Mouse (Mus musculus): ENCODE results near the gene Dnm3. TPM values are rescaled to one million over a fixed set of nuclear protein-coding genes. Genes with fewer than 3 reads are reported as not detected.
A peak's percentile ranks its signal among the peaks of the same experiment; 100 is the strongest.

Gene Dnm3
- polyA plus RNA-seq, 1 experiment from 2014 or later: 13.9 TPM

GRCm38 (mm10) chr1:161977331-161977730 is 500.5 kb downstream of the Dnm3 start:
- Histone ChIP-seq H3K9me3 (ENCODE audit: control insufficient read depth, low read length) (no peaks in the 10 kb centered on the region), H3K27ac (replicated peaks; ENCODE audit: low read depth, low read length) (peak overlapping the region; percentile 60), H3K4me2 (ENCODE audit: low read depth, severe bottlenecking) (no peak overlapping the region), H3K4me3 (ENCODE audit: low read depth, low read length) (no peak overlapping the region), H3K9ac (ENCODE audit: low read length) (no peak overlapping the region), H3K4me1 (ENCODE audit: control insufficient read depth, insufficient read depth, low read length) (peaks cover 18% of the 10 kb centered on the region), H3K36me3 (ENCODE audit: control insufficient read depth, insufficient read depth, low read length) (no peaks in the 10 kb centered on the region), H3K27me3 (ENCODE audit: control insufficient read depth, insufficient read depth, low read length) (no peaks in the 10 kb centered on the region)
- 72% methylated on average over 4 of the region's 4 CpGs for WGBS
- DNase-seq (ENCODE audit: low spot score) (no peak), ATAC-seq (ENCODE audit: insufficient number of reproducible peaks, low FRiP score, low TSS enrichment, low read depth) (no peak)

DNA sequence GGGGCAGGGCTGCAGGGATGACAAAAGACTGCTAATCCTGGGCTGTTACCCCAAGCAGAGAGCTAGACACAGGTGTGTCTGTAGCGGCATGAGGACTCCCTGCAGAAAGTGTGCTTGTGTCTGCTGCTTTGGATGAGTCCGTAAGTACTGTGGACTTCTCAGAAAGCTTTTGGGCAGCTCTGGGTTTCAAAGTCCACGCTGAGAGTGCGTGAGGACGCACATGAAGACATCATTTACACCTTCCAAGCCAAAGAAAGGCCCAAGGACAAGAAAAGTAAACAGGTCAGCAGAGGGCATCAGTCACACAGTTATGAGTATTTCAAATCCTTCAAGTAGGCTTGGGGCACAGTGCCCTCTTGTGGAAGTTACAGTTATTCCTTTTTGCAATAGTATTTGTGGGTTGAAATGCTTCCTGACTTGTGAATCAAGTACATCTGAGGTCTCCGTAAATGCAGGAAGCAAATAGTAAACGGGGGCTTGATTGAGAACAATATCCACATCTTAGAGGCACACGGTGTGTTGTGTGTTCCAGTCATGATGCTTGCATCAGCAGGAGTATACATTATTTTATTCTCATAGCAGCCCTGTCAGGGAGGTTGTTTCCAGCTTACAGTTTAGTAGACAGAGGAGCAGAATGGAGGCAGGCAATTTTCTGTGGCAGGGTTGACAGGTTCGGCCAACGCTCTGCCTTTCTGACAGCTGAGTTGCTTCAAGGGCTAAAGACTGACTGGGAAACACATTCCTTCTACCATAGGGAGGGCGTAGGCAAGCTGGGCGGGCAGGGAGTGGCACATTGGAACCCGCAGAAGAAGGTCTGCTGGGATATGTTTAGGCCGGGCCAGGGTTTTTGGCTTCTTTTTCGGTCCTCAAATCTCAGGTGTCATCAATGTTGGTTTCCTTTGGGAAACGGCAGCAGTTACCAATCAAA is 501.3 kb downstream of the Dnm3 start:
- H3K4me2 ChIP-seq (ENCODE audit: low read depth, severe bottlenecking): no peak overlapping the region
- WGBS: 48% methylated on average over 16 of the region's 16 CpGs
- H3K36me3 ChIP-seq (ENCODE audit: control insufficient read depth, insufficient read depth, low read length): no peaks in the 10 kb centered on the region
- peaks cover 18% of the 10 kb centered on the region for H3K4me1 ChIP-seq (ENCODE audit: control insufficient read depth, insufficient read depth, low read length)
- H3K4me3 ChIP-seq (ENCODE audit: low read depth, low read length): no peak overlapping the region
- peak overlapping the region; percentile 60; the same call in 1 of the 2 replicates for H3K27ac ChIP-seq (replicated peaks; ENCODE audit: low read depth, low read length)
- H3K27me3 ChIP-seq (ENCODE audit: control insufficient read depth, insufficient read depth, low read length): no peaks in the 10 kb centered on the region
- ATAC-seq (ENCODE audit: insufficient number of reproducible peaks, low FRiP score, low TSS enrichment, low read depth): peak; percentile 45; the same call in 1 of the 2 replicates
- DNase-seq (ENCODE audit: low spot score): peak; percentile 88
- no peak overlapping the region for H3K9ac ChIP-seq (ENCODE audit: low read length)
- no peaks in the 10 kb centered on the region for H3K9me3 ChIP-seq (ENCODE audit: control insufficient read depth, low read length)

- no peak overlapping the region for H3K4me3 ChIP-seq (ENCODE audit: low read depth, low read length)
- H3K4me1 ChIP-seq (ENCODE audit: control insufficient read depth, insufficient read depth, low read length): peaks cover 8% of the 10 kb centered on the region
- H3K36me3 ChIP-seq (ENCODE audit: control insufficient read depth, insufficient read depth, low read length): no peaks in the 10 kb centered on the region
- H3K27me3 ChIP-seq (ENCODE audit: control insufficient read depth, insufficient read depth, low read length): no peaks in the 10 kb centered on the region
- no peak overlapping the region for H3K4me2 ChIP-seq (ENCODE audit: low read depth, severe bottlenecking)
- H3K9ac ChIP-seq (ENCODE audit: low read length): no peak overlapping the region
- no peak for ATAC-seq (ENCODE audit: insufficient number of reproducible peaks, low FRiP score, low TSS enrichment, low read depth)
- H3K27ac ChIP-seq (replicated peaks; ENCODE audit: low read depth, low read length): no peak overlapping the region
- H3K9me3 ChIP-seq (ENCODE audit: control insufficient read depth, low read length): no peaks in the 10 kb centered on the region; the same call in 1 of the 2 replicates
- no peak for DNase-seq (ENCODE audit: low spot score)
- WGBS: 90% methylated on average over 8 of the region's 8 CpGs
Measured at GRCm38 (mm10) chr1:161972233-161972632, 505.6 kb downstream of the Dnm3 start.

- no peak overlapping the region for H3K9ac ChIP-seq (ENCODE audit: low read length)
- no peaks in the 10 kb centered on the region; the same call in 1 of the 2 replicates for H3K9me3 ChIP-seq (ENCODE audit: control insufficient read depth, low read length)
- no peak overlapping the region for H3K27ac ChIP-seq (replicated peaks; ENCODE audit: low read depth, low read length)
Measured at GRCm38 (mm10) chr1:161970874-161971273, 507.0 kb downstream of the Dnm3 start.

GRCm38 (mm10) chr1:161968589-161969407 is 509.0 kb downstream of the Dnm3 start, which contains the start of gene Pigc:
TSS of gene Pigc (plus strand) at chr1:161969186.
- DNase-seq (ENCODE audit: low spot score) (peak; percentile 94), ATAC-seq (ENCODE audit: insufficient number of reproducible peaks, low FRiP score, low TSS enrichment, low read depth) (peak; percentile 96)
- Histone ChIP-seq H3K9me3 (ENCODE audit: control insufficient read depth, low read length) (no peaks in the 10 kb centered on the region; the same call in 1 of the 2 replicates), H3K27me3 (ENCODE audit: control insufficient read depth, insufficient read depth, low read length) (no peaks in the 10 kb centered on the region), H3K4me3 (ENCODE audit: low read depth, low read length) (peak within 1 kb of the TSS; percentile 47), H3K36me3 (ENCODE audit: control insufficient read depth, insufficient read depth, low read length) (no peaks in the 10 kb centered on the region), H3K4me1 (ENCODE audit: control insufficient read depth, insufficient read depth, low read length) (no peaks in the 10 kb centered on the region), H3K4me2 (ENCODE audit: low read depth, severe bottlenecking) (peak within 1 kb of the TSS; percentile 60), H3K9ac (ENCODE audit: low read length) (peak within 1 kb of the TSS; percentile 71), H3K27ac (replicated peaks; ENCODE audit: low read depth, low read length) (peak within 1 kb of the TSS; percentile 23)
- 4% methylated on average over 38 of the region's 38 CpGs for WGBS

More at GRCm38 (mm10) chr1:161970874-161971273, 507.0 kb downstream of the Dnm3 start:
- DNase-seq (ENCODE audit: low spot score) (no peak), ATAC-seq (ENCODE audit: insufficient number of reproducible peaks, low FRiP score, low TSS enrichment, low read depth) (no peak)
- no peak overlapping the region for H3K4me3 ChIP-seq (ENCODE audit: low read depth, low read length)
- H3K36me3 ChIP-seq (ENCODE audit: control insufficient read depth, insufficient read depth, low read length): no peaks in the 10 kb centered on the region
- no peaks in the 10 kb centered on the region for H3K27me3 ChIP-seq (ENCODE audit: control insufficient read depth, insufficient read depth, low read length)
- peaks cover 5% of the 10 kb centered on the region; the same call in 1 of the 2 replicates for H3K4me1 ChIP-seq (ENCODE audit: control insufficient read depth, insufficient read depth, low read length)
- 98% methylated on average over 9 of the region's 9 CpGs for WGBS
- 0 out of 2 replicates have a peak overlapping the region, but pooled peaks have one; percentile 5 for H3K4me2 ChIP-seq (ENCODE audit: low read depth, severe bottlenecking)

- DNase-seq (ENCODE audit: low spot score) (no peak), ATAC-seq (ENCODE audit: insufficient number of reproducible peaks, low FRiP score, low TSS enrichment, low read depth) (no peak)
Measured at GRCm38 (mm10) chr1:161967936-161968335, 509.9 kb downstream of the Dnm3 start.

GRCm38 (mm10) chr1:161962465-161963377 is 515.1 kb downstream of the Dnm3 start:
- DNase-seq (ENCODE audit: low spot score) (peak; percentile 36), ATAC-seq (ENCODE audit: insufficient number of reproducible peaks, low FRiP score, low TSS enrichment, low read depth) (peak; percentile 71)
- Histone ChIP-seq H3K9me3 (ENCODE audit: control insufficient read depth, low read length) (no peaks in the 10 kb centered on the region), H3K4me2 (ENCODE audit: low read depth, severe bottlenecking) (no peak overlapping the region), H3K4me1 (ENCODE audit: control insufficient read depth, insufficient read depth, low read length) (peaks cover 4% of the 10 kb centered on the region; the same call in 1 of the 2 replicates), H3K27ac (replicated peaks; ENCODE audit: low read depth, low read length) (no peak overlapping the region; the same call in 1 of the 2 replicates), H3K27me3 (ENCODE audit: control insufficient read depth, insufficient read depth, low read length) (no peaks in the 10 kb centered on the region), H3K9ac (ENCODE audit: low read length) (0 out of 2 replicates have a peak overlapping the region, but pooled peaks have one; percentile 12), H3K36me3 (ENCODE audit: control insufficient read depth, insufficient read depth, low read length) (no peaks in the 10 kb centered on the region), H3K4me3 (ENCODE audit: low read depth, low read length) (no peak overlapping the region)
- 64% methylated on average over 3 of the region's 3 CpGs for WGBS

More at GRCm38 (mm10) chr1:161967936-161968335, 509.9 kb downstream of the Dnm3 start:
- H3K9ac ChIP-seq (ENCODE audit: low read length): no peak overlapping the region
- 77% methylated on average over 2 of the region's 2 CpGs for WGBS
- H3K27ac ChIP-seq (replicated peaks; ENCODE audit: low read depth, low read length): no peak overlapping the region
- no peak overlapping the region for H3K4me2 ChIP-seq (ENCODE audit: low read depth, severe bottlenecking)
- no peaks in the 10 kb centered on the region for H3K4me1 ChIP-seq (ENCODE audit: control insufficient read depth, insufficient read depth, low read length)
- no peaks in the 10 kb centered on the region; the same call in 1 of the 2 replicates for H3K9me3 ChIP-seq (ENCODE audit: control insufficient read depth, low read length)
- H3K36me3 ChIP-seq (ENCODE audit: control insufficient read depth, insufficient read depth, low read length): no peaks in the 10 kb centered on the region
- no peaks in the 10 kb centered on the region for H3K27me3 ChIP-seq (ENCODE audit: control insufficient read depth, insufficient read depth, low read length)
- no peak overlapping the region for H3K4me3 ChIP-seq (ENCODE audit: low read depth, low read length)
